Mouse (Mus musculus) cortical plate, adult 2 months (tissue): ENCODE measurements around the gene Parp16. TPM values are rescaled to one million over a fixed set of nuclear protein-coding genes. Genes with fewer than 3 reads are reported as not detected.
"Not testable (repeated sequence)": the region's sequence is repeated elsewhere in the genome, so short reads cannot be mapped to it uniquely, and the experiment has no call there.

Experiments used
- H3K27ac ChIP-seq: fragments of 200-500 bp; 2 replicates; pipeline ENCODE4 v1.5.1; 2012; ENCODE audit warnings: low read length, control low read depth, inconsistent platforms; ENCODE audit not compliant: insufficient read depth
- H3K4me1 ChIP-seq: fragments of 200-500 bp; 2 replicates; pipeline ENCODE4 v1.6.1; 2011; ENCODE audit warnings: low read length; ENCODE audit not compliant: control insufficient read depth, insufficient read depth
- H3K4me3 ChIP-seq: fragments of 200-500 bp; 2 replicates; pipeline ENCODE4 v1.5.1; 2011; ENCODE audit warnings: mild to moderate bottlenecking, low read length, control low read depth; ENCODE audit not compliant: insufficient read depth
- CTCF ChIP-seq: fragments of 200-500 bp; IDR thresholded peaks from 2 replicates; pipeline ENCODE4 v1.5.1; 2011; ENCODE audit warnings: mild to moderate bottlenecking, control low read depth, low read length; ENCODE audit not compliant: insufficient read depth; ENCODE audit errors: extremely low read depth
- POLR2A ChIP-seq: fragments of 200-500 bp; IDR thresholded peaks from 2 replicates; pipeline ENCODE4 v1.6.1; 2011; ENCODE audit warnings: mild to moderate bottlenecking, low read length, control low read depth; ENCODE audit not compliant: insufficient read depth; ENCODE audit errors: extremely low read depth
- polyA plus RNA-seq: library from polyadenylated mRNA; depleted of rRNA; stranded (reverse); fragments of >200 nt; gene quantifications from 2 replicates; pipeline ENCODE4 v1.2.3, GENCODE M21; 2012

Gene Parp16
- polyA plus RNA-seq, 1 experiment = 4.2 TPM

GRCm38 (mm10) chr9:65195982-65196737 lies 1.0 kb downstream of the Parp16 start:
- Histone ChIP-seq H3K4me3 (no peak overlapping the region), H3K4me1 (peaks cover 9% of the 10 kb centered on the region; the same call in 1 of the 2 replicates), H3K27ac (peak overlapping the region; percentile 88)
- TF ChIP-seq POLR2A = peak; percentile 56
- no peak for TF ChIP-seq CTCF

GRCm38 (mm10) chr9:65196738-65197569 lies 1.8 kb downstream of the Parp16 start:
- peak; percentile 51 for TF ChIP-seq CTCF
- TF ChIP-seq POLR2A = no peak
- Histone ChIP-seq H3K4me1 (peaks cover 9% of the 10 kb centered on the region; the same call in 1 of the 2 replicates), H3K4me3 (no peak overlapping the region), H3K27ac (no peak overlapping the region)

GRCm38 (mm10) chr9:65197826-65198225 lies 2.7 kb downstream of the Parp16 start:
- Histone ChIP-seq H3K4me3 (no peak overlapping the region), H3K27ac (no peak overlapping the region), H3K4me1 (peaks cover 9% of the 10 kb centered on the region; the same call in 1 of the 2 replicates)
- no peak for TF ChIP-seq POLR2A
- no peak for TF ChIP-seq CTCF

- TF ChIP-seq POLR2A = no peak
- no peak for TF ChIP-seq CTCF
- no peak overlapping the region for H3K27ac ChIP-seq
- peaks cover 9% of the 10 kb centered on the region; the same call in 1 of the 2 replicates for H3K4me1 ChIP-seq
- no peak overlapping the region for H3K4me3 ChIP-seq
Measured at GRCm38 (mm10) chr9:65199723-65200122, 4.6 kb downstream of the Parp16 start.

DNA sequence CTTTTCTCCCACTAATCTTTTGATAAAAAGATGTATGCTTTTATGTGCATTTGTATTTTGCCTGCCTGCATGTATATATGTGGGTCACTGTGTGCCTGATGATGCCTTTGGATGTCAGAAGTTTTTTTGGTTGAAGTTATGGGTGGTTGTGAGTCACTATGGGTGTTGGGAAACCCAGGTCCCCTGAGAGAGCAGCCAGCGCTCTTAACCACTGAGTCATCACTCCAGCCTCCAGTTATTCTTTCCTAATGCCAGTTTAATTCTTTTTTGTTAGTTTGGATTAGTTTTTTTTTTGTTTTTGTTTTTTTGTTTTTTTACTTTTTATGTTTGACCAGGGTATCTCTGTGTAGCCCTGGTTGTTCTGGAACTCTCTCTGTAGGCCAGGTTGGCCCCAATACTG lies 5.5 kb downstream of the Parp16 start:
- Histone ChIP-seq H3K4me3 (no peak overlapping the region), H3K27ac (no peak overlapping the region), H3K4me1 (peaks cover 4% of the 10 kb centered on the region; the same call in 1 of the 2 replicates)
- TF ChIP-seq CTCF (no peak), POLR2A (no peak)

- TF ChIP-seq CTCF (no peak), POLR2A (no peak)
- H3K27ac ChIP-seq = no peak overlapping the region
Measured at GRCm38 (mm10) chr9:65201021-65201380, 5.8 kb downstream of the Parp16 start.

DNA sequence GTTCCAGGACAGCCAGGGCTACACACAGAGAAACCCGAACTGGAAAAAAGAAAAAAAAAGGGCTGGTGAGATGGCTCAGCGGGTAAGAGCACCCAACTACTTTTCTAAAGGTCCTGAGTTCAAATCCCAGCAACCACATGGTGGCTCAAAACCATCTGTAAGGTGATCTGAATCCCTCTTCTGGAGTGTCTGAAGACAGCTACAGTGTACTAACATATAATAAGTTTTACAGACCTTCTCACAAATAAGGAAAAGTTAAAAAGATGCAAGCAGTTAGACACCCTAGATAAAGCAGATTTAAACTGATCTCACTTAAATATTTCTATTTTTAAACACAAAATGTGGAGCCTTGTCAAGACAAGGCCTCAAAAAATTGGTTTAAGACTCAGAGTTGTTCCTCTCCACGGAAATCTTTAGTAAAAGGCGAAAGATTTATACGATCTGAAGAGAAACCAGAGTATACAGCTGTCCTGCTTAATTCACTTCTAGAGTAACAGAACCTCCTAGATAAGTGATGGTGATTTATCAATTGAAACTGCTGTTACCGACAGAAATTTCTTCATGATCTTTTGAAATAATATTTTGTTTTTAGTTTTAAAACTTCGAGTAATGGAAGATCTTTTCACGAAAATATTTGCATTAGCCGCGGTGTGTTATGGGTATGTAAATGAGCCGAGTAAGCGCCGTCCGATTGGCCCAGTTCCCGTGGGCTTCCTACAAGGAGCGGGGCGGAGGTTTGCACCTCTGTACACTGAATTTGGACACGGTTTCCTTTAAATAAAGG lies 6.4 kb downstream of the Parp16 start:
- TF ChIP-seq CTCF (no peak), POLR2A (peak; percentile 36; the same call in 1 of the 2 replicates)
- Histone ChIP-seq H3K27ac (no peak overlapping the region), H3K4me3 (peak overlapping the region; percentile 14; the same call in 1 of the 2 replicates), H3K4me1 (no peaks in the 10 kb centered on the region)

More at GRCm38 (mm10) chr9:65201021-65201380, 5.8 kb downstream of the Parp16 start:
- no peak overlapping the region for H3K4me3 ChIP-seq
- peaks cover under 1% of the 10 kb centered on the region; the same call in 1 of the 2 replicates for H3K4me1 ChIP-seq

- no peak overlapping the region for H3K27ac ChIP-seq
- H3K4me3 ChIP-seq = peak overlapping the region; percentile 14; the same call in 1 of the 2 replicates
- H3K4me1 ChIP-seq = no peaks in the 10 kb centered on the region
- TF ChIP-seq POLR2A = no peak
- no peak for TF ChIP-seq CTCF
Measured at GRCm38 (mm10) chr9:65202165-65202754, 7.1 kb downstream of the Parp16 start.

GRCm38 (mm10) chr9:65205049-65205815 lies 10.1 kb downstream of the Parp16 start:
- Histone ChIP-seq H3K4me3 (no peak overlapping the region), H3K27ac (no peak overlapping the region), H3K4me1 (no peaks in the 10 kb centered on the region)
- TF ChIP-seq POLR2A (no peak), CTCF (no peak)

DNA sequence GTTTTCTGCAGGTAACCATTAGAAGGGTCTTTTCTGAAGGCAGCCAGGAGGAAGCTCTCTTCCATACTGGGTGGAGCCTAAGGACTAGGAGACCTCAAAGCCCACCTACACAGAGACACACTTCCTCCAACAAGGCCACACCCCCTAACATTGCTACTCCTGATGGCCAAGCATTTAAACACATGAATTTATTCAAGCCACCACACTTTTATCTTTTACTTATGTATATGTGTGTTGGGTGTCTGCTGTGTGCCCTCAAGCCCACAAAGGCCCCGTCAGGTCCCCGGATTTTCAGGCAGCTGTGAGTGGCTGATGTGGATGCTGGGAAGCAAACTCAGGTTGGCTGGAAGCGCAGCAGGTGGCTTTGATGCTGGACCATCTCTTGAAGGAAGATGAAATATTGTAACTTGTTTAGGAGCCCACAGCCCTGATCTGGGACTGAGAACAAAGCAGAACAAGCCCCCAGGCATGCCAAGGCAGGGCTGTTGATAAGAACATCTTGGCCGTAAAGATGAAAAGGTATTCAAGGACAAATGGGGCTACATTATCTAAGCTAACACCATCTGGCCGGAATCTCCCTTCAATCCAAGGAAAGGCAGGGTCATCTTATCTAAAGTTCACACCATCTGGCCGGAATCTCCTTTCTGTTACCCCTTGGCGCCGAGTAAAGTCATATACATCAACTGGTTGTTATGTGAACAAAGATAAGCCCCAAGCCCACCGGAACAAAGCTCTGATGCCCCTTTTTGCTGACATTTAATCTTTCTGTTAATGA lies 12.1 kb downstream of the Parp16 start:
- H3K27ac ChIP-seq, H3K4me3 ChIP-seq, H3K4me1 ChIP-seq: not testable (repeated sequence)
